In the genomic region with DNA sequence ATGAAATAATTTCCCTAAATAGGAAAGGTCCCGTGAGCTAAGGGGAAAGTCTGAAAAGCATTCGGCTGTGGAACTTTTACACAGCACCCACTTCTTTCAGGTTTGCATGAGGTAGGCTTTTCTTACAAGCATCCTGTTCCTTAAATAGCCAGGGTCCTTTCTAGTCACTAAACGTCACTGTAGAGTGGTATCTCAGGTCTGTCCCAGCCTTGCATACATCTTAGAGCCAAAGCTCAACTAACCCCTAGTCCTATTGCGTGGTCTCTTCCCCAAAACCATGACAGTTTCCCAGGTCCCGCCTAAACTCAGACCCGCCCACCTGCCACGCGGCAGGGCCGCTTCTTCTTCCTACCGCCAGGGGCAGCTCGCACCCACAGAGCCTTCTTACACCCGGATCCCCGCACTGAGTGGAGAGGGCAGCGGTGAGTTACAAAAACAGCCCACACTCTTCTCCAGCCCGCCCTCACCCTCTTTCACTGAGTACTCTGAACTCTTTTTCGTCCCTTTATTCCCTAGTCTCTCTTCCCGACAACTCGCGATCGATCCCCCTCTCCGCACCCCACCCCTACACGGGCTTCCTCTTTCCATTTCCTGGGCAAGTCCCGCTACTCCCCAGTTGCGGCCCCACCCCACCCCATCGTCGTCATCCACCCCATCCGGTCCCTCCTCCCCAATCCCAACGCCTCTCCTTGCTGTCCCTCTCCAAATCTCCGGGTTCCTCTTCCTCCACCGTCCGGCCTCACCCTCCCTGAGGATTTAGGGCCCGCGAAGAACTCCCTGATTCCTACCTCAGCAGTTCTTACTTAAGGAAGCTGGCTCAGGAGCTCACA, we compare ENCODE assay signal across 8 mouse cellular contexts. TPM values are rescaled to one million over a fixed set of nuclear protein-coding genes. Genes with fewer than 3 reads are reported as not detected.
DNase-seq lines count a peak whose midpoint lies in the region; ATAC-seq lines count a peak whose summit lies in the region.

A gene (plus strand): TSS at position 170 of the 830 bp plus-strand sequence.

- no peaks in the 10 kb centered on the region for H3K4me1 ChIP-seq in forebrain, embryonic 14.5 days (ENCODE audit: control insufficient read depth, insufficient read depth, low read length)

- no peak within 1 kb of the TSS for H3K27ac ChIP-seq in forebrain, embryonic 14.5 days (ENCODE audit: low read depth, low read length)

- H3K36me3 ChIP-seq in forebrain, embryonic 14.5 days (ENCODE audit: control insufficient read depth, insufficient read depth, low read length) = no peaks in the 10 kb centered on the region

- H3K27me3 ChIP-seq in forebrain, embryonic 14.5 days (replicated peaks; ENCODE audit: control insufficient read depth, insufficient read depth, low read length) = no peaks in the 10 kb centered on the region

- 5% methylated on average over 33 of the region's 33 CpGs for WGBS in forebrain, embryonic 14.5 days
- 1% methylated on average over 33 of the region's 33 CpGs for WGBS in large intestine, adult 2 months

- intact Hi-C loops in heart, postnatal 25 days (cut with DNase I) = no loop called here

- peak within 1 kb of the TSS; percentile 42 for H3K4me3 ChIP-seq in forebrain, embryonic 14.5 days (ENCODE audit: low read depth, low read length)

- peak; percentile 84 for DNase-seq in MEL-GATA-1-ER (ENCODE audit: extremely low read depth, low read depth)
- DNase-seq in cerebellum, adult 11 months = peak; percentile 31
- DNase-seq in forebrain, embryonic 14.5 days (ENCODE audit: low spot score) = peak; percentile 85
- peak; percentile 88 for DNase-seq in heart, postnatal 25 days (ENCODE audit: low spot score)
- no peak for DNase-seq in large intestine, adult 2 months (ENCODE audit: low read depth, low spot score)
- peak; percentile 94 for DNase-seq in lung, postnatal 10 days
- peak; percentile 67 for DNase-seq in ovary, postnatal 10 days (ENCODE audit: low spot score)
- peak; percentile 83 for DNase-seq in thymus, postnatal 14 days

- H3K9ac ChIP-seq in forebrain, embryonic 14.5 days (ENCODE audit: low read length) = peak within 1 kb of the TSS; percentile 69

- H3K4me2 ChIP-seq in forebrain, embryonic 14.5 days (ENCODE audit: low read length) = peak within 1 kb of the TSS; percentile 50

- H3K9me3 ChIP-seq in forebrain, embryonic 14.5 days (replicated peaks; ENCODE audit: control insufficient read depth, low read length) = no peaks in the 10 kb centered on the region

- peak; percentile 95 for ATAC-seq in forebrain, embryonic 14.5 days

RNA-seq across cellular contexts. Expression of the gene that starts here (rescaled TPM):
- polyA plus RNA-seq in forebrain, embryonic 14.5 days (2014; fragmentation: Nextera tagmentation; extraction: Ambion mirVana) = 8.8 TPM in 2 replicates
- 1 to 10 TPM; 4.6 to 5.2 TPM for total RNA-seq in heart, postnatal 25 days (2021)
- 20.5 and 23.1 TPM in 2 replicates for polyA plus RNA-seq in large intestine, adult 2 months (2012; rRNA removed)
